Mouse (Mus musculus): Measurements from ENCODE around the gene Limd1. TPM values are rescaled to one million over a fixed set of nuclear protein-coding genes. Genes with fewer than 3 reads are reported as not detected.

Gene Limd1
- polyA plus RNA-seq, 1 experiment from 2014 or later: 28.0 TPM

DNA sequence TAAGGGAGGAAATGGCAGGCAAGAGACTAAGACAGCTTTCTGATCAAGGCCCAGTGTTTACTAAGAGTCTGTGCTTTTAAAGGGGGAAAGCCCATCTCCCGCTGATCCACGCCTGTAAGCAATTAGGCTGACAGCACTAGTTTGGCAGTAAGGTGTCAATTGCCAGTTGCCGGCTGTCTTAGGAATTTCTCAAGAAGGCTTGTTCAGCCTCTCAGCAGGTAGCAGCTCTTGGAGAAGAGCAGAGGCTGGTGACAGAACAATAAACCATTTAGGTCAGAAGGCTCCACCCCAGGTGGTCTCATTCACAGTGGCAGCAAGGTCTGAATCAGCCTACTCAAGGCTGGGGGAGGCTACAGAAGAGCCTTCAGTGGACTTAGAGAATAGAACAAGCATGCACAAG, 76.1 kb downstream of the Limd1 start:
- Histone ChIP-seq H3K27ac (no peak overlapping the region), H3K4me1 (peaks cover 8% of the 10 kb centered on the region), H3K36me3 (ENCODE audit: poor library complexity, severe bottlenecking) (peaks cover 70% of the 10 kb centered on the region), H3K27me3 (no peaks in the 10 kb centered on the region), H3K9me3 (replicated peaks) (no peaks in the 10 kb centered on the region), H3K4me2 (no peak overlapping the region), H3K4me3 (no peak overlapping the region), H3K9ac (no peak overlapping the region)
- no peak for ATAC-seq
- 2% methylated on average over 3 of the region's 3 CpGs for WGBS

Other genes with a start within 250 kb of the Limd1 start
- 10.0 and 13.4 TPM in 2 replicates for gene Tmem158, start 217.9 kb upstream of the Limd1 start, polyA plus RNA-seq (2015; fragmentation: Nextera tagmentation; extraction: Ambion mirVana)
- gene Lars2, start 111.8 kb upstream of the Limd1 start, polyA plus RNA-seq (2015; fragmentation: Nextera tagmentation; extraction: Ambion mirVana): 933 and 1,028 TPM in 2 replicates
- 41.0 and 43.6 TPM in 2 replicates for gene Sacm1l, start 51.1 kb downstream of the Limd1 start, polyA plus RNA-seq (2015; fragmentation: Nextera tagmentation; extraction: Ambion mirVana)
- 0.20 and 0.22 TPM in 2 replicates for gene Slc6a20b, start 153.9 kb downstream of the Limd1 start, polyA plus RNA-seq (2015; fragmentation: Nextera tagmentation; extraction: Ambion mirVana)
- 0.09 and 0.17 TPM in 2 replicates for gene Ccr9, start 199.7 kb downstream of the Limd1 start, polyA plus RNA-seq (2015; fragmentation: Nextera tagmentation; extraction: Ambion mirVana)
- gene Slc6a20a, start 200.2 kb downstream of the Limd1 start, polyA plus RNA-seq (2015; fragmentation: Nextera tagmentation; extraction: Ambion mirVana): 0.77 and 1.0 TPM in 2 replicates
- 50.8 and 52.7 TPM in 2 replicates for gene Lztfl1, start 239.0 kb downstream of the Limd1 start, polyA plus RNA-seq (2015; fragmentation: Nextera tagmentation; extraction: Ambion mirVana)

All from forebrain, embryonic 13.5 days (tissue).